ENCODE assay signal across 13 mouse cellular contexts in genomic region chr4:114664063-114665036, GRCm38 (mm10).
DNase-seq lines count a peak whose midpoint lies in the region; ATAC-seq and TF ChIP-seq lines count a peak whose summit lies in the region.
"Had no signal": no experiment of that assay in that cellular context is flagged by ENCODE, and none has a peak within 500 bp of the region (broad histone marks: within the 10 kb centered on the region; RNA-seq: fewer than 3 reads in every experiment).

No protein-coding gene starts in this region.

- WGBS in heart, embryonic 12.5 days = 55% methylated on average over 9 of the region's 9 CpGs
- 11% methylated on average over 9 of the region's 9 CpGs for WGBS in liver, embryonic 14.5 days (ENCODE audit: insufficient replicate concordance)
- whole genome bisulfite sequencing in forebrain, embryonic 13.5 days = 73% methylated on average over 9 of the region's 9 CpGs

- H3K36me3 ChIP-seq in heart, embryonic 12.5 days = no peaks in the 10 kb centered on the region
- no peaks in the 10 kb centered on the region for H3K36me3 ChIP-seq in liver, embryonic 14.5 days (replicated peaks; ENCODE audit: control insufficient read depth, insufficient read depth, low read depth)
- H3K36me3 ChIP-seq in forebrain, embryonic 13.5 days (ENCODE audit: poor library complexity, severe bottlenecking) = no peaks in the 10 kb centered on the region
- H3K36me3 ChIP-seq: hindbrain, embryonic 13.5 days had no signal

- no peak for TF ChIP-seq CTCF in liver, embryonic 14.5 days (IDR thresholded peaks at IDR 0.05; ENCODE audit: low read depth)

- H3K4me3 ChIP-seq in heart, embryonic 12.5 days = no peak overlapping the region
- no peak overlapping the region for H3K4me3 ChIP-seq in liver, embryonic 14.5 days (ENCODE audit: insufficient read depth in 1 of 2, low read depth in 2 of 2, low read length in 2 of 2)
- H3K4me3 ChIP-seq in forebrain, embryonic 13.5 days = no peak overlapping the region
- H3K4me3 ChIP-seq: hindbrain, embryonic 13.5 days had no signal

- no peak overlapping the region for H3K9ac ChIP-seq in heart, embryonic 12.5 days
- no peak overlapping the region for H3K9ac ChIP-seq in liver, embryonic 14.5 days (replicated peaks)
- H3K9ac ChIP-seq in forebrain, embryonic 13.5 days = no peak overlapping the region
- H3K9ac ChIP-seq: hindbrain, embryonic 13.5 days had no signal

- H3K4me1 ChIP-seq in heart, embryonic 12.5 days (replicated peaks) = peaks cover 10% of the 10 kb centered on the region; the same call in 1 of the 2 replicates
- H3K4me1 ChIP-seq in liver, embryonic 14.5 days (replicated peaks; ENCODE audit: control insufficient read depth in 2 of 2, insufficient read depth in 2 of 2, low read length in 1 of 2) = peaks cover 0 to 30% of the 10 kb centered on the region in 2 experiments; a peak in 3 of 4 replicates
- peaks cover 13% of the 10 kb centered on the region for H3K4me1 ChIP-seq in forebrain, embryonic 13.5 days

- no peak overlapping the region for H3K27ac ChIP-seq in heart, embryonic 12.5 days (ENCODE audit: poor library complexity, severe bottlenecking)
- peak overlapping the region; percentile 4; the same call in 1 of the 2 replicates for H3K27ac ChIP-seq in liver, embryonic 14.5 days
- no peak overlapping the region for H3K27ac ChIP-seq in forebrain, embryonic 13.5 days
- H3K27ac ChIP-seq: hindbrain, embryonic 13.5 days had no signal

- H3K27me3 ChIP-seq in heart, embryonic 12.5 days (replicated peaks) = peaks cover 74% of the 10 kb centered on the region
- H3K27me3 ChIP-seq in liver, embryonic 14.5 days (ENCODE audit: control insufficient read depth, insufficient read depth, low read length) = peaks cover 6% of the 10 kb centered on the region; the same call in 1 of the 2 replicates
- H3K27me3 ChIP-seq in forebrain, embryonic 13.5 days = peaks cover 83% of the 10 kb centered on the region
- H3K27me3 ChIP-seq: Patski had no signal

- H3K4me2 ChIP-seq in heart, embryonic 12.5 days = no peak overlapping the region
- H3K4me2 ChIP-seq in liver, embryonic 14.5 days (ENCODE audit: low read depth) = no peak overlapping the region
- H3K4me2 ChIP-seq in forebrain, embryonic 13.5 days = no peak overlapping the region
- H3K4me2 ChIP-seq: hindbrain, embryonic 13.5 days had no signal

- DNase-seq in kidney, adult 11 months = peak; percentile 31
- DNase-seq in kidney, adult 9 months = no peak
- peak; percentile 98 for DNase-seq in MEL-GATA-1-ER (ENCODE audit: extremely low read depth, low read depth)
- peak; percentile 37 to 59 (median 57) for DNase-seq in liver, embryonic 14.5 days (ENCODE audit: low read depth in 3 of 3, low spot score in 3 of 3)
- DNase-seq in retina, embryonic 14.5 days (ENCODE audit: low spot score) = no peak
- no peak for DNase-seq in lung, postnatal 4 days
- DNase-seq: adrenal gland, postnatal 36 days; cerebellum, postnatal 14 days; right cerebral cortex, postnatal 4 days had no signal

- TF ChIP-seq EP300 in liver, embryonic 14.5 days (IDR thresholded peaks at IDR 0.05; ENCODE audit: low read depth) = peak; percentile 57

- no peaks in the 10 kb centered on the region for H3K9me3 ChIP-seq in heart, embryonic 12.5 days (replicated peaks)
- H3K9me3 ChIP-seq in liver, embryonic 14.5 days (ENCODE audit: control insufficient read depth, low read length) = no peaks in the 10 kb centered on the region
- H3K9me3 ChIP-seq in forebrain, embryonic 13.5 days (replicated peaks) = no peaks in the 10 kb centered on the region
- H3K9me3 ChIP-seq: hindbrain, embryonic 13.5 days had no signal

- 0 out of 2 replicates have a peak, but pooled peaks have one; percentile 27 for ATAC-seq in heart, embryonic 12.5 days (ENCODE audit: insufficient number of reproducible peaks, low FRiP score)
- ATAC-seq in liver, embryonic 14.5 days (ENCODE audit: insufficient read depth) = peak; percentile 90
- ATAC-seq in forebrain, embryonic 13.5 days = no peak
- ATAC-seq: Patski had no signal

Comparison
In these comparisons a context has a peak if more than half of its experiments do, and no peak if none do; other contexts are left out.
1. DNase-seq: peak in kidney, adult 11 months (single experiment), MEL-GATA-1-ER (single experiment) and liver, embryonic 14.5 days (3 of 3); none in kidney, adult 9 months (single experiment), retina, embryonic 14.5 days (single experiment) and lung, postnatal 4 days (0 of 2).